12 mouse cellular contexts compared by ENCODE assay signal in genomic region chr2:72041087-72041486, GRCm38 (mm10).
"Had no signal": no experiment of that assay in that cellular context is flagged by ENCODE, and none has a peak within 500 bp of the region (broad histone marks: within the 10 kb centered on the region; RNA-seq: fewer than 3 reads in every experiment).

No protein-coding gene starts in this region.

- DNase-seq: retina, postnatal 1 day; right cerebral cortex, adult 18-20 months; right cerebral cortex, postnatal 14 days; right cerebral cortex, postnatal 25 days; right cerebral cortex, postnatal 4 days; spleen, adult 18-20 months; thymus, adult 18-20 months; thymus, adult 2 months; thymus, postnatal 14 days; thymus, postnatal 25 days; thymus, postnatal 36 days; thymus, postnatal 4 days had no signal
